Mouse (Mus musculus) common myeloid progenitor, adult 5-6 weeks (primary cell): ENCODE measurements at regions not wholly inside any gene's neighbourhood (a gene's known extent, or its start where the extent isn't known, plus 50 kb on each side); places are given as distances from the start of the nearest gene placed in this dataset.
A peak's percentile ranks its signal among the peaks of the same experiment; 100 is the strongest.
"Not testable (repeated sequence)": the region's sequence is repeated elsewhere in the genome, so short reads cannot be mapped to it uniquely, and the experiment has no call there.

Experiments
- ATAC-seq: replicated peaks from 2 replicates; pipeline ENCODE4 v1.8.0; 2016; ENCODE audit warnings: low read depth, mild to moderate bottlenecking, moderate TSS enrichment, inconsistent platforms; ENCODE audit not compliant: poor library complexity, severe bottlenecking

GRCm38 (mm10) chr13:11030874-11031273 is 670.2 kb upstream of the Chrm3 start:
- ATAC-seq: not testable (repeated sequence)

GRCm38 (mm10) chr13:11030381-11030780 is 669.7 kb upstream of the Chrm3 start:
- no peak for ATAC-seq

GRCm38 (mm10) chr13:11025918-11026317 is 665.3 kb upstream of the Chrm3 start:
- ATAC-seq: no peak

GRCm38 (mm10) chr13:11024441-11024840 is 663.8 kb upstream of the Chrm3 start:
- no peak for ATAC-seq

DNA sequence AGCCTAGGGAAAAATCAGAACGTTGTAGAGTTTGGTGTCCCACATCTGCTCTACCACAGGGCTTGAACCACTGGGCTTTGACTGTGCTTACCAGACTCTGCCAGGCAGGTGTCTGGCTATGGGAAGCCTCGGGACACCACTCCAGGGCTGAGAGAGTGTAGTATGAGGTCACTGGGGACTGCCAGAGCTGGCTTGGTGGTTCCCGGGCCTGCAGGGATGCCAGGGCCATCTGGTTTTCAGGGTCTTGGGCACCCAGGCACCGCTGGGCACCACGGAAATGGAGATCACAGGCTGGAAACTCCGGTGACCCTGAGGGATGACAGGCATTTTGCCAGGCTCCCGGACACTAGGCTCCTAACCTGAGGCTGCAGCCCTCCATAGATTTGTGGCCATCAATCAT is 656.9 kb upstream of the Chrm3 start:
- ATAC-seq: no peak

DNA sequence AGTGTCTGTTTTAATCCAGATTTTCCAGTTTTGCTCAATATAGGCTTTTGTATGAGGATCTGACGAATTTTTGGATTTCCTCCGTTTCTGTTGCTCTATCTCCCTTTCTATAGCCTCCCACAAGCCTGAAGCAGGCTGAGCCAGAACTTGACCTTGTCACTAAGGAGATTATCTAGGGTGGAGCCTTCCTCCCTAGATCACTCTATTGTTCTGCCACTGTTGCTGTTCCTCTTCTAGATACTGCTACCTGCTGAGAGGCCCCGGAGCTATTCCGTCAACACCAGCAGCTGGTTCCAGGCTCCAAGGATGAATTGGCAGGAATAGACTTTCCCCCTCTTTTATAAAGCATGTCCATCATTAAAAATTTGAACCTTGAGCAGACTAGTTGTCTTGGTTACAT is 644.7 kb upstream of the Chrm3 start:
- no peak for ATAC-seq

DNA sequence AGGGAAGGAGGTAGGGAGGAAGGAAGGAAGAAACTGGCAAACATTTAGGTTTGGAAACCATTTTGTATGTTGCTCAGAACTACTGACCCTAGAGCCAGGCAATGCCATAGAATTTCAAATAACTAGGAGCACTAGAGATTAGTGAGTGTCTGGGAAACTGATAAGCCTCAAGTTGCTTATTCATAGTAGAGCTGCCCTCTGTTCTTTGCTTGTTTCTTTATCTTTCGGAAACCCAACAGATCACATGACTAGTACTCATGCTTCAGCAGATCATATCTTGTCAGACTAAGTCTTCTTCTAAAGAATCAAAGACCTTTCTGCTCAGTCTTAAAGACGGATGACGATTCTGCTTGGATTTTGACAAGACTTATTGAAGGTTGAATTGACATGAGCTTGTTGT is 630.5 kb upstream of the Chrm3 start:
- no peak for ATAC-seq

DNA sequence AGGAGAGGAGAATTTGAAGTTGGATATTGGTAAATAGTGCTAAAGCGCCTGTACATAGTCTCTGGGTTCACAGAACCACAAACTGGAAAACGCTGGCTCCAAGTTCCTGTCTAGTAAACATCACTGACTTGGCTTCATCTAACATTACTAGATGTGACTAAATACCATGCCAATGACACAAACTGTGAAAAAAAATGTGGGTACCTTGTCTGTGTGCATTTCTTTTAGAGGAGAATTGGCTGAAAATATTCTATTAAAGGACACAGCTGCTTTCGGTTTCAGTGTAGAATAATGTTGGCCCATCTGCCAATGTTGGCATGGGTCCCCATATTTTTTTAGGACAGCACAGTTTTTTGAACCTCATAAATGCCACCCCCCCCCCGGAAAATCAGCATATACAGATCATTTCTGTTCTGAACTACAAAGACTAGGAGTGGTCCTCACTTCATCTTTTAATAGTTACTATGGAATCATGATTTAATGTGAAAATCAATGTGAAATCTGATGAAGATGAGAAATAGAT is 629.9 kb upstream of the Chrm3 start:
- ATAC-seq: no peak

DNA sequence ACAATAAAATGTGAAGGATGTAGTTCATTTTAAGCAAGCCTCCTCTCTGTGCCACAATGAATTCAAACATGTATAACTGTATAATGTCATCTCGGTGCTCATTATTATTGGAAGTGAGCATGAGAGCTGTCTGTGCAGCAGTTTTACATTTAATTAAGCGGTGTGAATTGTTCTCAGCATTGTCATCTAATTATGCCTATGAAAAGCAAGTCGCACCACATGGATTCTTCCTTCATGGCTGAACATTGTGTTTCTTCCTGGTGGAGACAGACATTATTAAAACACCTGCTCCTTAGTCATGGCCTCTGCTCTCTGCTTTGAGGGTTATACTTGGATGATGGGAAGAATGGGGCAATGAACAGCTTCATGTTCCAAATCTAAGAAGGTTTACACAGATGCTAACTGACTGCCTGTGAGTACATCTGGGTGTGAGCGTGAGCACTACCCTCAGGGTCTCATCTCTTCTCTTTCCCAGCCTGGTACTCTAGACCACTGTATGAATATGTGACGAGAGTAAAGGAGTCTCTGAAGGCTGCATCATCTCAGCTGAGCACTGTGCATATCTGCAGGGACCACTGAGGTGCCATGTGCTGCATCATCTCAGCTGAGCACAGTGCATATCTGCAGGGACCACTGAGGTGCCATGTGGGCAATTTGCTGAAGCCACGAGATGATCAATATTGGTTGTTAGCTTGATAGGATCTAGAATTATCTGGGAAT is 628.6 kb upstream of the Chrm3 start:
- no peak for ATAC-seq

GRCm38 (mm10) chr13:10983736-10984135 is 623.1 kb upstream of the Chrm3 start:
- no peak for ATAC-seq

DNA sequence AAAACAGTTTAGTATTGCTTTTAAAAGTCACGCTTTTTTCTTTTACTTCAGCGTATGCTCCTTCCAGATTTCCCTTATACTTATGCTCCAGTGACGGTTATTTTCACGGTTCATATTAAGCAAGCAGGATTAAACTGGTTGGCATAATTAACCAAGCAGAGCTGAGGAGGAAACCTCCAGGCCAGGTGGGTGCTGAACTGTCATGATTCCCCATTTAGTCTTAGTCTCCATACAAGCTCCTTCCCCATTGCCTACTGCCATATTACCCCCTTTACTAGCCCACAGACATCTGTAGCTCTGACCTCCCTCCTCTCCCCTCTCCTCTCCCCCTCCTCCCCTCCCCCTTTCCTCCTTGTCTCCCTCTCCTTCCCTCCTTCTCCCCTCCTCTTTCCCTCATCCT is 621.9 kb upstream of the Chrm3 start:
- no peak for ATAC-seq

GRCm38 (mm10) chr13:10971932-10972331 is 611.3 kb upstream of the Chrm3 start:
- ATAC-seq: no peak

GRCm38 (mm10) chr13:10970721-10971120 is 610.1 kb upstream of the Chrm3 start:
- no peak for ATAC-seq

GRCm38 (mm10) chr13:10952923-10953322 is 592.3 kb upstream of the Chrm3 start:
- ATAC-seq: no peak

DNA sequence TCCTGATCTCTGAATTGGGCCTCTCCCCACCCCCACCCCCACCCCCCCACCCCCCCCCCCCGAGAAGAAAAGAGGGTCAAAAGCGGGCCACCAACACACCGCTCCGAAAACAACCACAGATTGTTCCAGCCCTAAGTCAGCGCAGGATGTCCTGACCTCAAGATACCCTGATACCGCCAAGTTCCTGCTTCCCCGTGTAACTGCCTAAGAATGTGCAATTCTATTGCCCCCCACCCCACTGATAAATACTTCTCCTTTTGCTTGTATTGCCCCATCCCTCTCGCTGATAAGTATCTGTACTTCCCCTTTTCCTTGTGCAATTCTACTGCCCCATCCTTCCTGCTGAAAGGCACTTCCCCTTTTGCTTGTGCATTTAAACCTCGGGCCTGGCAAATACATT is 590.0 kb upstream of the Chrm3 start:
- not testable (repeated sequence) for ATAC-seq

DNA sequence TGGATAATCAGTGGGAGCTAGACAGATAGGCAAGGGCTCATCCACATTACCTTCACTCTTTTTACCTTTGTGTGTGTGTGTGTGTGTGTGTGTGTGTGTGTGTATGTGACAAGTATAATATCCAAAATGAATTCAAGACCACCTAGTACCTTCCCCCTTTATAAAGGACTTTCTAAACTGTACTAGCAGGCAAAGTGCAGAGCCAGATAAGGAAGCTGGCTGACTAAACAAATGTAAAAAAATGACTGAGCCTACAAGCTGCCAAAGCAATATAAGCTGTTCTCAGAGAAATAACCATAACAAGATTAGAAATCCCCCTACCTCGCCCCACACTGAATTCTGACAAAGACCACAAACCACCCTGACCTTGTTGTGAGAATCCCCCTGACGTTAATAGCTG is 586.8 kb upstream of the Chrm3 start:
- ATAC-seq: no peak

DNA sequence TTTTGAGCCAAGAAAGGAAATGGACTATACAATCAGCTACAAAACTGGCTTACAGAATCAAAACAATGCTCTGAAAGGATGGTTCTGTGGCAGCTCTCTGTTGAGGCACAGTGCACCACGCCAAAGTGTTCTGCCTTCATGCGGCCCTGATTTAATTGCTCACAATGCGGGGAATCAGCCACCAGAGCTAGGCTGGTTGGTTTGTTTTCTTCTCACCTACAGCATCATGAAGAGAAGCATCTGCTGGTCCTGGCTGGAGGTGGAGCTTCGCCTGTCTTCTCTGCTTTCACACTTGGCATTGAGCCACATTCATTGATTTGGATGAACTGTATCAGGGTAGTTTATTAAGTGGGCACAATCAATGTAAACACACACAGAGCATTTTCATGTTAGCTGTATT is 583.2 kb upstream of the Chrm3 start:
- no peak for ATAC-seq

- ATAC-seq: 0 out of 2 replicates have a peak, but pooled peaks have one; percentile 25
Measured at GRCm38 (mm10) chr13:10942031-10942655, 581.5 kb upstream of the Chrm3 start.

DNA sequence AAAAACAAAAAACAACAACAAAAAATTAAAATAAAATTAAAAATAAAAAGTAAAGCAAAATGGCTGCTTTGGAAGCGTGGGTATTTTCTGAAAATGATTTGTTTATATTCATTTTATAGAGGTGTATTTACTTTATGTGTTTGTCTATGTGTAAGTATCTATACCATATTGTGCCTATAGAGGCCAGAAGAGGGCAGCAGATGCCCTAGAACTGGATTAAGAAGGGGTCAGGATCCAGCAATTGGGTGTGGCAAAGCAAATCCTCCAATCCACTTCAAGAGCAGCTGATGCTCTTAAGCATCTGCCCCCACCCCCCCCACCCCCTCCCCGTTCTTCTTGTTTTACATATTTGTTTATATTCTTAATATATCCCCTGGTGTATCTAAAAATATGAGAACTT is 577.6 kb upstream of the Chrm3 start:
- ATAC-seq: no peak

DNA sequence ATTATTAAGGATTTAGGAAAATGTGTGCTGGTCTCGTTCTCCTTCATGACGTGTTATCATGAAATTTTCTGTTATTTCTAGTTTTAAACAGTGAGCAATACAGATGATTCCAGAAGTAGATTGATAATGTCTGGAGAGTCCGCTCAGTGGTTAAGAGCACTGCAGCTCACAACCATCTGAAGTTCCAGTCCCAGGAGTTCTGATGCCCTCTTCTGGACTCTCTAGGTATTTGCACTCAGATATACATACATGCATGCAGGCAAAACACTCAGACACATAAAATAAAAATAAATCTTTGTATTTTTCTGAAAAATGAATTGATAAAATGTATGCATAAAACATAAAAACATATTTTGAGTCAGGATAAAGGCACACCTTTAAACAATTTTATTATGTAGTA is 570.1 kb upstream of the Chrm3 start:
- no peak for ATAC-seq

GRCm38 (mm10) chr13:10914377-10914776 is 553.7 kb upstream of the Chrm3 start:
- ATAC-seq: no peak
